Mouse (Mus musculus) naive thymus-derived CD4-positive, alpha-beta T cell, adult 2 months (primary cell): ENCODE measurements around the gene Tas1r1.

ENCODE experiments used
- DNase-seq: peaks from one replicate; pipeline ENCODE4 v3.0.0-alpha.2; 2011; ENCODE audit warnings: low read depth

Tas1r1 gene

DNA sequence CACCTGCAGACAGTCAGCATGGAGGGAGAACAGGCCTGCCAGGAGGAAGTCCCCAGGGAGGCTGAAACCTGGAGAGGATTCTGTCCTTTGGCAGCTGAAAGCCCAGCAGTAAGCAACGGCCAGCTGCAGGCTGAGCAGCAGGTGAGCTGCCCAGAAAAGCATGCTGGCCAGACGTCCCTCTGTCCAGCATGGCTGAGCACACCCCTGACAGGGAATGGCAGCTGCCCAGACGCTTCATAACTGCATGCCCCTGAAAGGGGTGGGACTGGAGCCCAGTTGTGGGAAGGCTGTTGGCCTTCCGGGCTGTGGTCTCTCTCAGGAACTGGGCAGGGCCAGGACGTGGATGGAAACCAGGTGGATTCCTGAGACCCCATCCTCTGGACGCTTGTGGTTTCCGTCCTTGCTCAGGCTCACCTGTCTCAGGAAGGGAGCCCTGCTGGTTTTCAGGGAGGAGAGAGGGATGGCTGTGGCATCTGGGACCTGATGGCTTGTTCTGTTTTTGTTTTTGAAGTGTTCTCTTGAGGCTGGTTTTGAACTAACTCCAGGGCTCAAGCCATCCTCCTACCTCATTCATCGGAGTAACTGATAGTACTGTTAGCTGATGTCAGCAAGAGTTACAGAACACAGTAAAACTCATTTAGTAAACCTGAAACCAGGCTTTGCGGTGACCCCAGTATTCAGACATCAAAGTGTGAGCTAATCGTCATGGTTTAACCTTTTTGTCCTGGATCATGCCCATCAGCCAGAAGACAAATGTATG lies at the start of gene Tas1r1:
TSS of gene Tas1r1 (minus strand) at position 344 of the 760 bp plus-strand sequence.
- DNase-seq: no peak

DNA sequence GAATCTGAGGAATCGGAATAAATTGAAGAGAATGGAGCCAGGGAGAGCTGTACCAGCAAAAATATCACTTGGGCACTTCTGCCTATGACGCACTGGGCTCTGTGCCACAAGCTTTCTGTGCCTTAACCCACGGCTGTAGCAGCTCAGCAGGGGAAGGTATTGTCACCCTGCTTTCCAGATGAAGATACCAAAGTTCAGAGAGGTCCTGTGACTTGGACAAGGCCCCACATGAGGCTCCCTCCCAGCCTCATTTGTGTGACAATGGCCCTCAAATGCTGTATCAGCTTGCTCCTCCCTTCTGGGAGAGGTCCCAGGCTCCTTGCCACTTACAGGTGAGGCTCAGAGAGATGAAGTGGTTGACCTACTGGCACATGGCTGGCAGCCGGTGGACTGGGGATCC lies 49.8 kb upstream of the Tas1r1 start:
- DNase-seq: no peak

DNA sequence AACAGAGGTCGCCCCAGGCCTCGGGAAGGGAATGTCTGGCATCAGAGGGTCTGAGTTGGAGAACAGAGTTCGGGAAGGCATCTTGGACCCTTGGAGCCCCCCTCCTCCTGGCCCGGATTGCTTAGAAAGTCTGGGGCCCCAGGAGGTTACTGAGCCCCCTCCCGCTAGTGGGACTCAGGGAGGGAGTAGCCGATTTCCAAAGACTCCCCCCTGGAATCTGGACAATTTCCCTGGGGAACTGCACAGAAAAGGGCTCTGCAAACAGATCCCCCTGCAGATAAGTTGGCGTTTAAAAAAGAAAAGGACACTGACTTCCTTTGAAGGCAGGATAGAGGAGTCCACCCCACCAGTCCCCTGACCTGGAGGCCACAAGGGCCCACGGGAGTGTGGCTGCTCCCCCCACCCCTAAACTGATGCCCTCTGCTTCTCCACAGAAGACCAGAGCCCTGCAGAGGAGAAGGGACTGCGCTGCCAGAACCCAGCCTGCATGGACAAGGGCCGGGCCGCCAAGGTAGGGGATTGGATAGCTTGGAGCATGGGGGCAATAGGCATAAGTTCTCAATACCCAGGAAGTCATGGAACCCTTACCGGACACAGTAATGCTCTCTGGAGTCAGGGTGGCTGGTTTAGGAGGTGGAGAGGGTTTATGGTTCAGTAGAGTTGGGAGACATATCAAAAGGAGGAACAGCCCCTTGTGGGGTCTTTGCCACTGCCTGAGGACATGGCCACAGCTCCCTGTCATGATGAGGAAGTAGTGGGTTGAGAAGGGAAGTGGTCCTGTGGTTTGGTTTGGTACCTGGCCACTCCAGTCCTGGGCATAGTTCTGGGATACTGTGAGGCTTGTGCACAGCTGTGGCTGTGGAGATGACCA lies 49.1 kb upstream of the Tas1r1 start:
- DNase-seq: no peak

DNA sequence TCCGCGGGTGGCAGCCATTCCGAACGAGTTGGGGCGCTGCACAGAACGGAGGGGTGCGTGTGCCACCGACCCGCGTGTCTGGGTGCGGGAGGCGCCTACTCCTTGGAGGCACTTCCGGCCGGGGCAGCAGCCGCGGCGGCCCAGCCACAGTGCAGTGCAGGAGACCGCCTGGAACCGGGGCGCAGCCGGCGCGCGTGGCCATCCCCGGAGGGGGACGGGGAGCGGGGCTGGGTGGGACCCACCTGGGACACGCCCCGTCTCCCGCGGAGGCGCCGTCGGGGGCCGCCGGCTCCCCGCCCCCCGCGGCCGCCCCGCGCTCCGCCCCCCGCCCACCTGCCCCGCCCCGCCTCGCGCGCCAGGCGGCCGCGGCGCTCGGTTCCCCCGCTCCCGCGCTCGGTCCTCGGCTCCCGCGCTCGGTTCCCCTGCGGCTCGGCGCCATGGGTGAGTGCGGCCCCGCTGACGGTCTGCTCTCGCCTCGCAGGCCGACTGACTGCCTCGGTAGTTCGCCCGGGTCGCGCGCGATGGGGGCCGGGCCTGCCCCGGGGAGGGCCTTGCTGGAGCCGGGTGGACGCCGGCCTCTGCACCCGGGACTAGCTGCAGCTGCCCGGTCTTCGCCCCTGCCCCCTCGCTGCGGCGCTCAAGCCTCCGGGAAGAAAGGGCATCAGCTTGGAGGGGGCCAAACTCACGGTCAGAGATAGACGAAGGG lies 48.3 kb upstream of the Tas1r1 start:
- peak; percentile 67 for DNase-seq

DNA sequence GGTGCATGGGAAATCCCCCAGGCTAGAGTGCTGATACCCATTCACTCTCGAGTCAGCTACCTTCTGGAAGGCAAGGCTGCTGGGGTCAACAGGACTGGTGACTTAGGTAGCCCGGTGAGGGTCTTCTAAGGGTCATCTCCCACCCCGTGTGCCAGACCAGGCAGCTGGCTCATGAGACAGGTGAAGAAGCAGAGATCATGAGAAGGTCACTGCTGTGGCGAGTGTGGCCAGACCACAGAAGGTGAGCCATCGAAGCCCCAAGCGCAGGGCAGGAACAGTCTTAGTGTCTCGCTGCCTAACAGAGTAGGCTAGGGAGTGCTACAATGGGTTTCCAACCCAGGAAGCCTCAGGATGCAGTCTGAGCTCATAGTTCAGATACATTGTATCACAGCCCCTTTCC lies 46.2 kb upstream of the Tas1r1 start:
- no peak for DNase-seq

DNA sequence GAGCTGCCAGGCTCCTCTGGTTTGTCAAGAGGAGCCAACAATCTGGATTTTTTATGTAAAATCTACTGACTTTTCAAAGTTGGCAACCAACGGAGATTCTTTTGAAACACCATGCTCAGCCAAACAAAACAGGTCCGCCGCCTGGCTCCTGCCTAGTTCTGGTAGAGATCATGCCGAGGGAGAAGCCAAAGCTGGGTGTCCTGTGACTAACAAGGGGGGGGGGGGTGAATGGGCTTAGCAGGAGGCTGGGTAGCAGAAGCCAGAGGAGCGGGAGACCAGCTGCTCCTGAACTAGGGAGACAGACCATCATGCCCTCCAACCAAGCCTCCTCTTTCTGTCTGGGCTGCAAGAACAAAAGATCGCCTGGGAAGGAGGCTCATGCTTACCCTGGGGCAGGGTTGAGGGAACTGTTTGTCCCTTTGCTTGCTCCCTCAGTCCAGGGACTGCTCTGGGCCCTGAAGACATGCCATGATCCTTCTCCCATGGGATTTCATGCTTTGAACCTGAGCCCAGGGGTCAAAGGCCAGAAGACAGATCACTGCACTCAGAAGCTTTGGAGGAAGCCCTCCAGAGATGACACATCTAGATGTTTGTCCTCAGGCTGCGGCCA lies 45.3 kb upstream of the Tas1r1 start:
- DNase-seq: no peak

DNA sequence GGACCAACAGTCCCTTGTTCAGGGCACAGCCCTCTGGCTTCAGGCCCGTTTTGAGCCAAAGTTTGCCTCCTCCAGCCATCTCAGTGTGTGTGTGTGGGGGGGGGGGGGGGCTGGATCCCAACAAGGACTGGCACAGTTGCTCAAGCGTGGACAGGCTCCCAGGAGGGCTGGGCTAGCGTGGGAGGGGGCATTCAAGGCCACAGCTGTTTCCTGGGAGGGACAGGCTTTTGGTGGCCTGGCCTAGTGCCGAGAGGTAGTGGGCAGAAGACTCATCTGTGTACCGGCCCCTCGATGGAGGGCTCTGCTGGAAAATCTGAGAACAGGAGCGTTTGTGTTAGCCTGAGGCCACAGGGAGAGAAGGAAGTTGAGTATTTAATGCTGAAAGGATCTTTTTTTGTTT lies 41.6 kb upstream of the Tas1r1 start:
- DNase-seq: no peak

DNA sequence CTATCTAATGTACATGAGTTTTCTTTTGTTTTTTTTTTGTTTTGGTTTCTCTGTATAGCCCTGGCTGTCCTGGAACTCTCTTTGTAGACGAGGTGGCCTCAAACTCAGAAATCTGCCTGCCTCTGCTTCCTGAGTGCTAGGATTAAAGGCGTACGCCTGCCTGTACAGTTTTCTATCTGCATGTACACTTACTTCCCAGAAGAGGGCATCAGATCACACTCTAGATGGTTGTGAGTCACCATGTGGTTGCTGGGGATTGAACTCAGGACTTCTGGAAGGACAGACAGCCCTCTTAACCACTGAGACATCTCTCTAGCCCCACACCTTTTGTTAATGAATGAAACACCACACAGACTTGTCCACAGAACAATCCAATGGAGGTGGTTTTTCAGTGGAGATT lies 40.9 kb upstream of the Tas1r1 start:
- DNase-seq: no peak

DNA sequence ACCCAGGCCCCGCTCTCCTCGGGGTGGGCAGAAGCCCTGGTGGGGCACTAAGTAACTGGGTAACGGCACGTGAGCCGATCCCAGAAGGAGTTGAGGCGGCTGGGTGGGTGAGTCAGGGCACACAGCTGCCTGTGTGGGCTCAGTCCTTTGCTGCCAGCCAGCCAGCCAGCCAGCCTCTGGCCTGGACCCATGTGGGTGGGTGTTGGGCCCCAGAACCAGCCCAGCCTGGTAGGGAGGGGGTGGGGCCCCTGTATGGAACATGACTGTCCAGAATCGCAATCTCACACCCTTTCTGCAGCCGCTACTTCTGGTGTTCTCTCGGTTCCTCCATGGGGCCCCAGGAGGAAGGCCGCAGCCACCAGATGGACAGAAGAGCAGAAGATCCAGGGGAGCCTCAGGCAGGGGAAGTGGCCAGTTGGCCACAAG lies 39.8 kb upstream of the Tas1r1 start:
- DNase-seq: no peak

DNA sequence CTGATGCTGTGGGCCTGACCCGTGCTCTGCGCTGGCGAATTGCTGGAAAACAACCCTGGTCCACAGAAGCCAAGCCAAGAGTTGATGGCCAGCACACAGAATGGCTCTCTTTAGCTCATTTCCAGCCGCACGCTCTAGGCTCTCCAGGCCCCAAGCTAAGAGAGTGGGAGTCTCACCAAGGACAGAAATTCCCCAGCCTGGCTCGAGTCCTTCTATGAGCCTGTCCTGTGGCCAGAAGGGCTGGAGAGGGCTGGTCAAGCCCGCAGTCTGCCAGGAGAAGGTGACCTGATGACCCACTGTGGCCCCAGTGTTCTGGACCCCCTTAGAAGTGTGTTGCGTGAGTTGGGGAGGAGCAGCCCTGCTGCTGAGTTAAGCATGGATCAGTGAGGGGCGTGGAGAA lies 38.8 kb upstream of the Tas1r1 start:
- no peak for DNase-seq

DNA sequence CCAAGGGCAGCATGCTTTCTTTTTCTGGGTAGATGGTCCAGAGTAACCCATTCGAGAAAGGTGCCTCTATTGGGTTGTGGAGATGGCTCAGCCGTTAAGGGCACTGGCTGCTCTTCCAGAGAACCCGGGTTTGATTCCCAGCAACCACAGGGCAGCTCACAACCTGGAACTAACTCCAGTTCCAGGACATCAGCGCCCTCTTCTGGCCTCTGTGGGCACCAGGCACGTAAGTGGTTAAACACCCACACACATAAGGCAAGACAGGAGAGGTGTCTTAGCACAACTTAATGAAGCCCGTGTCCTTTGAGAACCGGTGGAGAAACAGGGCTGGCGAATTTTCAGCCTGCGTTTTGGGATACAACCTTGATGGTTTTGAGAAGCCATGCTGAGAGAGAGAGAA lies 36.2 kb upstream of the Tas1r1 start:
- DNase-seq: no peak

DNA sequence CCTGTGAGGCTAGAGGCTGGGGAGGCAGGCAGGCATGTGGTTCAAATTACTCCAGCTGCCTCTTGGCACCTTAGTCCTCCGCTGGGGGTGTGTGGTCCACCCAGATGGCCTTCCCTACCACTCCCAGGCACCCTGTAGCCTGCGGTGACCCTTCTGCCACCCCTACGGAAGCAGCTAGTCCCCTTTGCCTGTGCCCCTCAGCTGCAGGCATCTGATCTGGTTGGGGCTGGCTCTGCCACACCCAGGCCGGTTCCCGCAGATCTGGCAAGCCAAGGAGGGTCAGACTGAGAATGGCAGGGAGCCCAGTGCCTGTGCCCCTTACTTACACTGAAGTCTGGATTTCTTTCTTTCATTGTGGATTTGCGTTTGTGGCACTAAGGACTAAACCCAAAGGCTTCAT lies 35.3 kb upstream of the Tas1r1 start:
- DNase-seq: no peak

DNA sequence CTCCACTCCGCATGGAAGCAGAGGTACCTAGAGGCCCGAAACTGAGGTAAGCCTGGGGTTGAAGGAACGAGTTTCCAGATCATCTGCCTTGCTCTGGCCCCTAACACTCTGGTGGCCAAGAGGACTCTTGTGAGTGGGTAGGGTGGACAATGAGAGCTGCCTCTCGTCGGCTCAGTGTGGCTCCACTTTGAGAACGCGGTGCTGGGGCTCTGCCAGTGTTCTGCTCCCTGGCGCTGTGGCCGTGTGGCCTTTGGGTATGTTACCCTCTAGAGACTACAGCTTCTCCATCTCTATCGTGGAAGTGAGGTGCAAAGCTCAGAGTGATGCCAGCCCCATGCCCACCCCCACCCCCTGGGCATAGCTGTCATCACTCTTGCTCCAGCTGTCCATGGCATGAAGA lies 34.3 kb upstream of the Tas1r1 start:
- no peak for DNase-seq

DNA sequence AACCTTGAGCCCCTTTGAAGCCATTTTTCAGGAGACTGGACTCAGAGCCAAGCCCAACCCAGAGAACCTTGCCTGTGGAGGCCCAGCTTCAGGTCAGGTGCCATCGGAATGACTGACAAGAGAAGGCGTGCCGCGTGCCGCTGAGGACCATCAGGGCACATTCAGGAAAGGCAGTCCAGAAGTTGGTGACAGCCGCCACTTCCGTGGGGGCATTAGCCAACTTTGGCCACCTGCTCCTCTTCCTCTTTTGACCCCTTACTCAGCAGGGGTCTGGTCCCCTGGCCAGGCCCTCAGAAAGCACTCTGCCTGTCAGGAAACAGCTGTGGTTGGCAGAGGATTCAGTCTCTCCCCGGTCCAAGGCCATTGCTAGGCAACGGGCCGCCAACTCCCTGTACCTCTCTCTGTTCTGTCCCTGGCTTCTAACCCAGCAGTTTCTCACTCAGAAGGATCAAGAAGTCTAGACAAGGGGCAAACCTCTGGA lies 33.8 kb upstream of the Tas1r1 start, which contains the start of gene Plekhg5:
TSS of gene Plekhg5 (plus strand) at position 378 of the 481 bp plus-strand sequence.
- DNase-seq: no peak

DNA sequence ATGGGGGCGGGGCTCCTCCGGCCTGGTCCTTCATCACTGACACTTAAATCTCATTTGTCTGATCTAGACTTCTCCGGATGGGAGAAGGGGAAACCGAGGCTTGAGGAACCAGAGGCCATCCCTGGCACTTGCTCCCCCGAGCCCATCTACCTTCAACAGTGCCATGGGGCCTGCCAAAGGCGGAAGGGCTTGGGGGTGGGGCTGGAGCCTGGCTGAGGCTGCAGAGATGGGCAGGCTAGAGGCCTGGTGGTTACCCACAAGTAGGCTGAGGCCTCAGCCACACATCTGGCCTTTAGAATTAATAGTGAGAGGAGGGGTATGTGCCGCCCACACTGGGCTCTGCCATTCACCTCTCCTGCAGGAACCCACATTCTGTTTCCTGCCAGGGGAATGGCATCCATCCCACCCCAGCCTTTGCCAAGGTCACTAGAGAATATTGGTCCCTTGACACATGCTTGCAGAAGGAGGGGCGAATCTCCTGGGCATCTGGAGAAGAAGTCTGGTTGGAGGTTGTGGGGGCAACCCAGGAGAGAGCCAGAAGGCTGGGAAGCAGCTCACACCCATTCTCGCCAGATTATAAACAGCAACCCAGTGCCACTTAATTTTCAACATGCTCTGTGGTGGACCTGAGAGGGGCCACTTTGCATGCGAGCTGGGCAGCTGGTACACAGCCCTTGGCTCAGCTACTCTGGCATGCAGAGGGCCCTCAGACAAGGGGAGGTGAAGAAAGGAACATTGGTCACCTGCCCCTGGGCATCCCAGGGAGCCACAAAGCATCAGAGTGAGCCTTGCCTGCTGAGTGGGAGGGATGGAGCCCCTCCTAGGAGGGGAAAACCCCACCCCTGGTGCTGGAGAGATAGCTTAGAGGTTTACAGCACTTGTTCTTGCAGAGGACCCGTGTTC lies 32.4 kb upstream of the Tas1r1 start:
- DNase-seq: no peak

DNA sequence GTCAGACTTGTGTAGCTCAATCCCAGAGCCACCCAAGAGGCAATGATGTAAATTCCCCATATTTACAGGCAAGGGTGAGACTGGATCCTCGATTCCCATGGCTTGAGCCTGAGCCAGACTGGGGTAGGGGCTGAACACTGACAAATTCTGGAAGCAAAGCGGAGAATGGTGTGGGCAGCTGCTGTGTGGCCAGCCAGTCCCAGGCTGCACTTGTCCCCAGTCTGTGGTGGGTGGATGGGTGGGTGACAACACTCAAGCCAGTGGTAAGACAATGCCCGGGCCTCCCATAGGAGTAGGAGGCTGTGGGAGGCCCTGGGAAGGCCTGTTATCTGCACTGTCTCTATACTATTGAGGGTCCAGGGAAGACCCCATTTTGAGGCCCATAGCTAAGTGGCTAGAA lies 30.9 kb upstream of the Tas1r1 start:
- no peak for DNase-seq

DNA sequence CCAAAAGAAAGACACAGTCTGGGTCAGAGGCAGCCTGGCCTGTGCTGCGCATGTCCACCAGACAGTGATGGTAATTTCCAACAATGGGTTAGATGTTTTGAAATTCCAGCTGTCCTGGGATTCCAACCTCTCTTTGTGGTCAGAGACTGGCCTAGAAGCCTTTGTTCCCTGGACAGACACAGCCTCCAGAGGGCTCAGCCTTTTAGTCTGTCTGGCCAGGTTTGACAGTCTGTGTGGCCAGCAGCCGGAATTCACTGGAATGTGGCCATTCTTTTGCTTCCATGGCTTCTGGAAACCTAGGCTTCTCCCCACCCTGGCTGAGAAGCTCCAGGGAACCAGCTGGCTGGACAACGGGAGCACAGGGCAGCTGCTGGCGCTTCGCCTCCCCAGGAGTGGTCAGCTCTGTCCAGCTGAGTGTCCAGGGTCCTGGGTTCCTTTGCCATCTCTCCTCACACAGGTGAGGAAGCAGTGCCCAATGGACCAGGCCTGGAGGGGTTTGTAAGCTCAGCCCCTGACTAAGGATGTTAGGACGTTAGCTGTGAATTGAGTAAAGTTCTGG lies 29.9 kb upstream of the Tas1r1 start:
- no peak for DNase-seq

DNA sequence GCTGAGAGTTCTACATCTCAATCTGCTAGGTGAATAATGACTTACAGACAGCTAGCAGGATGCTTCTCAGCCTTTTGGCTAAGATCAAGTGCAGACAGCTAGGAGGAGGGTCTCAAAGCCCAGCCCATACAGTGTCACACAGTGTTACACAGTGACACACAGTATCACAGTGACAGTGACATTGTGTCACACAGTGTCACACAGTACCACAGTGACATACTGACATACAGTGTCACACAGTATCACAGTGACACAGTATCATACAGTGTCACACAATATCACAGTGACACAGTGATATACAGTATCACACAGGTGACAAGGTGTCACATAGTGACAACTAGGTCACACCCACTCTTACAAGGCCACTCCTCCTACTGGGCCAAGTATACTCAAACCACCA lies 28.9 kb upstream of the Tas1r1 start:
- DNase-seq: no peak

DNA sequence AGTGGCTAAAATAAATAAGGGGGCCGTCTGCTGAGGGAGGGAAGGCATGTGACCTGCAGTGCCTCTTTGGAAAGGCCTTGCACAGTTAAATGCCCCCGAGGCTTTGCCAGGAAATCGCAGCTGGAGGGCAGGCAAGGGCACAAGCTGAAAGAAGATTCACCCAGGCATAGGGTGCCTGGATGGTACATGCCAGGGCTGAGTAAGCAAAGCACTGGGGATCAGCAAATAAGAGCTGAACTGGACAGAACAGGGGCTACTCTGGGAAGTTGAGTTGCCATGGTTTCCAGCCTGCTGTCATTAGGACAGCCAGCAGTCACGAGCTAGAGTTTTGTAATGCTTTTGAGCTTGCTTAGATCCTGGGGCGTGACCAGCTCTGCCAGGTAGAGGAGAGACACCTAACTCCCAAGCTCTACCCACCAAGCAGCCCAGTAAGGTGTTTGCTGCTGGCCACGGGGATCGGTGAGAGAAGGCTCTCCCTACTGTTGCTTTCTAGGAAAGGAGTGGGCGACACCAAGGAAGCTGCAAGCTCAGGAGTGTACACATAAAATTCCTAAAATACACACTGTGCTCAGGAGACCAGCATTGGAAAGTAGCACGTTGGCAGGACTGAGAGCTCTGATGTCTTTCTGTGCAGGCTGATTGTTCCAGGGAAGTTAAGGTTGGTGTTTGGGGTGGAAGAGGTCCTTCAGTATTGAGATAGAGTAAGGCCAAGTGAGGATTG lies 24.2 kb upstream of the Tas1r1 start:
- DNase-seq: no peak

DNA sequence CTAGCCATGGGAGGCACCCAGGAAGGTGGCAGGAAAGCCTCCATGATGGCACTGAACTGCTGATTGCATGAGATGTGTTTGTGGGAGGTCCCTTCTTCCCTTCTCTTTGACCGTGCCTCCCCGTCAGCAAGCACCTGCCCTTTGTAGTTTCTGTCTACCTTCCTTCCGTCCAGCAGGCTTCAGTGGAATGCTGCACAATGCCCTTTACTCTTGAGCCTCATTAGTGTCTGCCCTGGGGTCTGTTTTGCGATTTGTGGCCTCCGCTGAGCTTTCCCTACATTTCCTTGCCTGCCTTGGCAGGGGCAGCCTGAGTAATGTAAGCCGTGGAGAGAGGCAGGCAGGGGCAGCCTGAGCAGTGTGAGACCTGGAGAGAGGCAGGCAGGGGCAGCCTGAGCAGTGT lies 6.2 kb upstream of the Tas1r1 start:
- no peak for DNase-seq
